Mouse (Mus musculus) olfactory bulb, adult 2 months (tissue): Measurements from ENCODE around the gene Srgap2.

Source experiments
- CTCF ChIP-seq: fragments of 200-500 bp; IDR thresholded peaks from 2 replicates; pipeline ENCODE4 v1.5.1; 2012; ENCODE audit warnings: low read depth, mild to moderate bottlenecking, low read length, moderate library complexity; ENCODE audit not compliant: insufficient read depth
- POLR2A ChIP-seq: fragments of 200-500 bp; IDR thresholded peaks from 2 replicates; pipeline ENCODE4 v1.6.1; 2012; ENCODE audit warnings: mild to moderate bottlenecking, low read depth, low read length, moderate library complexity; ENCODE audit not compliant: insufficient read depth

DNA sequence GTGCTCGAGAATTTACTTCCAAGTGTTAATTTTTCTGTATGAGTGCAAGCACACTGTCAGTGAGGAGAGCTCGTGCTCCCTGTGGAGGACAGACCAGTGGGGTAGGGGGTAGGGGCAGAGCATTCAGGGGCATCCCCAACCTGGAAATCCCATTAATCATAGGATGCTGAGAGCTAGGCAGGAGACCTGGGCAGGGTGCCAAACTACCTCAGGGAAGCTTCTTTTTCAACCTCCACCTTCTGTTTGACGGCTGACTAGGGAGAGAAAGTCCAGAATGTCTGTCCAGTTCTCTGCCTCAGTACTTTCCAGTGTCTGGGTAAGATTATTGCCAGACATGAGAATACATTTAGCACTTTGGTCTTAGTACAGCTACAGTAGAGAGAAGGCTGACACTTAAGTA, 191.5 kb downstream of the Srgap2 start:
- TF ChIP-seq POLR2A, result no peak
- no peak for TF ChIP-seq CTCF
